Mouse (Mus musculus) myocyte (in vitro differentiated cells): ENCODE measurements around the gene Ibtk. TPM values are rescaled to one million over a fixed set of nuclear protein-coding genes. Genes with fewer than 3 reads are reported as not detected.
A peak's percentile ranks its signal among the peaks of the same experiment; 100 is the strongest.

ENCODE experiments used
- H3K27me3 ChIP-seq: one replicate; pipeline ENCODE4 v1.6.1; 2011; ENCODE audit not compliant: control insufficient read depth, insufficient read depth, insufficient read length
- H3K36me3 ChIP-seq: one replicate; pipeline ENCODE4 v1.6.1; 2011; ENCODE audit not compliant: control insufficient read depth, insufficient read depth
- H3K4me2 ChIP-seq: one replicate; pipeline ENCODE4 v1.6.1; 2011; ENCODE audit warnings: low read depth, control low read depth
- H3K4me3 ChIP-seq: one replicate; pipeline ENCODE4 v1.5.1; 2011; ENCODE audit warnings: mild to moderate bottlenecking, control low read depth, moderate library complexity
- H3K79me2 ChIP-seq: one replicate; pipeline ENCODE4 v1.6.1; 2011; ENCODE audit not compliant: control insufficient read depth, insufficient read depth
- H3ac ChIP-seq: one replicate; pipeline ENCODE4 v1.6.1; 2011; ENCODE audit not compliant: control insufficient read depth, insufficient read length
- CEBPB ChIP-seq: IDR thresholded peaks from 2 replicates; pipeline ENCODE4 v1.6.1; 2011; ENCODE audit warnings: mild to moderate bottlenecking, moderate library complexity; ENCODE audit not compliant: poor library complexity, insufficient read depth, severe bottlenecking
- E2F4 ChIP-seq: IDR thresholded peaks from one replicate; pipeline ENCODE4 v1.6.1; 2011; ENCODE audit warnings: mild to moderate bottlenecking, control low read depth, moderate library complexity; ENCODE audit not compliant: insufficient read depth
- MAX ChIP-seq: IDR thresholded peaks from one replicate; pipeline ENCODE4 v1.6.1; 2011; ENCODE audit warnings: low read depth, mild to moderate bottlenecking, control low read depth
- MYOD1 ChIP-seq, 3 experiments: IDR thresholded peaks; one replicate each; pipeline ENCODE4 v1.6.1; 2011; ENCODE audit warnings: control low read depth in 2 of 3, low read depth in 2 of 3, mild to moderate bottlenecking in 2 of 3, moderate library complexity in 1 of 3; ENCODE audit not compliant: insufficient read length in 2 of 3, control insufficient read depth in 1 of 3
- MYOG ChIP-seq, 3 experiments: IDR thresholded peaks; one replicate each; pipeline ENCODE4 v1.6.1; 2011; ENCODE audit warnings: control low read depth in 2 of 3, low read depth in 2 of 3, mild to moderate bottlenecking in 2 of 3; ENCODE audit not compliant: insufficient read length in 2 of 3, control insufficient read depth in 1 of 3, insufficient read depth in 1 of 3
- POLR2A ChIP-seq: IDR thresholded peaks from one replicate; pipeline ENCODE4 v1.6.1; 2011; ENCODE audit warnings: low read depth, mild to moderate bottlenecking, control low read depth, moderate library complexity; ENCODE audit not compliant: insufficient read length
- POLR2AphosphoS2 ChIP-seq: IDR thresholded peaks from one replicate; pipeline ENCODE4 v1.6.1; 2011; ENCODE audit warnings: low read depth, control low read depth; ENCODE audit not compliant: insufficient read length
- REST ChIP-seq: IDR thresholded peaks from one replicate; pipeline ENCODE4 v1.6.1; 2011; ENCODE audit warnings: mild to moderate bottlenecking, control low read depth, moderate library complexity; ENCODE audit not compliant: insufficient read depth, insufficient read length
- SRF ChIP-seq: IDR thresholded peaks from one replicate; pipeline ENCODE4 v1.6.1; 2011; ENCODE audit warnings: low read depth; ENCODE audit not compliant: control insufficient read depth, insufficient read length
- TCF12 ChIP-seq: IDR thresholded peaks from one replicate; pipeline ENCODE4 v1.6.1; 2011; ENCODE audit warnings: mild to moderate bottlenecking, control low read depth; ENCODE audit not compliant: poor library complexity, insufficient read depth, severe bottlenecking
- TCF3 ChIP-seq: IDR thresholded peaks from one replicate; pipeline ENCODE4 v1.6.1; 2011; ENCODE audit warnings: low read depth, control low read depth; ENCODE audit not compliant: insufficient read length
- USF1 ChIP-seq: IDR thresholded peaks from one replicate; pipeline ENCODE4 v1.6.1; 2011; ENCODE audit warnings: low read depth, mild to moderate bottlenecking, control low read depth, moderate library complexity
- polyA plus RNA-seq: library from polyadenylated mRNA; unstranded; fragments of >200 nt; fragmentation: generic; extraction: Trizol; gene quantifications from one replicate; pipeline ENCODE4 v1.2.1, GENCODE M21; 2012; ENCODE audit warnings: missing spikeins

Ibtk gene
- polyA plus RNA-seq, 1 experiment, result 13.5 TPM

DNA sequence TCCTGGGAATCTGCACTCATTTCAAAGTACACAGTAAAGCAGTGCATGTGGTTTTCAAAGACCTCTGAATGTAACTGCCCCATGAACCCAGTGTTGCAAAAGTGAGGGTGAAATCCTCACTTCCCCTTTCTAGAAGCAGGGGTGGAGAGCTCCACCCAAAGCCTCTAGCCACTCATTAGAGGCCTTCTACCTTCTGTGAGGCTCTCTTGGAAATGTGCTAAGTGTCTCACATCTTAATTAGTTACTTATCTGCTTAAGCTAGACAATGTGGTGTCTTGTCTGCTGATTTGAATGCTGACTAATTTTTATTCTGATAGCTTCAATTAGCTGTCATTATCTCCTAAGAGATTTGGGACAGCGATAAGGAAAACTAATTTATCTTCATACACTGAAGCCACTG lies 13.3 kb upstream of the Ibtk start:
- H3K79me2 ChIP-seq, result no peaks in the 10 kb centered on the region
- TF ChIP-seq TCF3 (no peak), REST (no peak), SRF (no peak), E2F4 (no peak), TCF12 (no peak), CEBPB (no peak), USF1 (no peak), MYOG (IDR thresholded peaks at IDR 0.05; ENCODE audit: control insufficient read depth in 1 of 3, insufficient read depth in 1 of 3, insufficient read length in 2 of 3, low read depth in 2 of 3) (no peak), POLR2A (no peak), MYOD1 (IDR thresholded peaks at IDR 0.05; ENCODE audit: control insufficient read depth in 1 of 3, insufficient read length in 2 of 3, low read depth in 2 of 3) (no peak), MAX (no peak), POLR2AphosphoS2 (no peak)
- no peak overlapping the region for H3K4me3 ChIP-seq
- no peak overlapping the region for H3K4me2 ChIP-seq
- H3K27me3 ChIP-seq, result no peaks in the 10 kb centered on the region
- no peak overlapping the region for H3ac ChIP-seq
- no peaks in the 10 kb centered on the region for H3K36me3 ChIP-seq

DNA sequence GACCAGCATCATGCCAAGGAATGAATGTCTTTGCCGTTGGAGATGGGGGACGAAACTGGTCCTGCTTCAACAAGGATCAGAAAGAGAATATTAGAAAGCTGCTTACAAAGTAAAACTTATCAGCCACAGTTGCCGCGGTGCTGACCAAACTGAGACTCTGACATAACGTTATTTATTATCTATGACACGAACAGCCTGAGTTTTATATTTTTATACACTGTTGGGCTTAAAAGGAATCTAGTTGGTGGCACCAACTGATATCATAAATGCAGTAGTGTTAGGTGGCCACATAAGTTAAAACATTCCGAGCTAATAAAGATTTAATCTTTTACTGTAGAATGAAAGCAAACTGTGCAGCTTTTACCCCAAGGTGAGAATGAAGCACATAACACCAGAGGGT lies 1.7 kb upstream of the Ibtk start:
- no peaks in the 10 kb centered on the region for H3K27me3 ChIP-seq
- TF ChIP-seq CEBPB (no peak), USF1 (no peak), POLR2A (no peak), POLR2AphosphoS2 (no peak), MAX (no peak)
- H3K79me2 ChIP-seq, result peaks cover 29% of the 10 kb centered on the region
- H3K4me3 ChIP-seq, result no peak overlapping the region
- no peak overlapping the region for H3K4me2 ChIP-seq
- H3K36me3 ChIP-seq, result no peaks in the 10 kb centered on the region
- no peak overlapping the region for H3ac ChIP-seq

DNA sequence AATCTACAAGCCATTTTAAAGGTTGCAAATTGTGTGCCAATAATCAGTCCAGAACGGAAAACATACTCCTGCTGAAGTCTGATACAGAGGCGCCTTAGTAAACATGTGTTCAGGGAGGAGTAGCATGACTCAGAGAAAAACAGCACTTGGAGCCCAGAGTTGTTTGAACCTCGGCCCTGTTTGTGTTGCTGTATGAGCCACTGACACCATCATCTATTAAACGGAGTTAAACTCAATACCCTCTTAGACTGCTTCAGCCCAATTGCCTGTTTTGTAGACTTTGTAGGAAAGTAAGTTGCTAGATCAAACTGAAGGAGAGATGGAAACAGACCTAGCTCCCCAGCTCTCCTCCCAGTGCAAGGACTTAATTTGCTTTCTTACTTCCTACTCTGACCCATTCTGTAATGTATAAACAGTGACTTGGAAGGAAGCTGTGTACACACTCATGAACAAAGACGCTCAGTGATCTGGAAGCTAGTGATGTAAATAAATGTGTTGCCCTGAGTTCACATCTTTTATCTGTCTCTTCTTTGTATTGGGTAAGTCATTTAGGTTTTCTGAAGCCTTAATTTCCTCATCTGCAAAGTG lies 882 bp upstream of the Ibtk start:
- TF ChIP-seq POLR2A (no peak), MAX (no peak), MYOD1 (IDR thresholded peaks at IDR 0.05; ENCODE audit: control insufficient read depth in 1 of 3, insufficient read length in 2 of 3, low read depth in 2 of 3) (no peak), USF1 (no peak), SRF (no peak), MYOG (IDR thresholded peaks at IDR 0.05; ENCODE audit: control insufficient read depth in 1 of 3, insufficient read depth in 1 of 3, insufficient read length in 2 of 3, low read depth in 2 of 3) (no peak), TCF12 (no peak), POLR2AphosphoS2 (no peak), CEBPB (no peak), E2F4 (no peak), REST (no peak), TCF3 (no peak)
- Histone ChIP-seq H3K79me2 (peaks cover 37% of the 10 kb centered on the region), H3K27me3 (no peaks in the 10 kb centered on the region)

DNA sequence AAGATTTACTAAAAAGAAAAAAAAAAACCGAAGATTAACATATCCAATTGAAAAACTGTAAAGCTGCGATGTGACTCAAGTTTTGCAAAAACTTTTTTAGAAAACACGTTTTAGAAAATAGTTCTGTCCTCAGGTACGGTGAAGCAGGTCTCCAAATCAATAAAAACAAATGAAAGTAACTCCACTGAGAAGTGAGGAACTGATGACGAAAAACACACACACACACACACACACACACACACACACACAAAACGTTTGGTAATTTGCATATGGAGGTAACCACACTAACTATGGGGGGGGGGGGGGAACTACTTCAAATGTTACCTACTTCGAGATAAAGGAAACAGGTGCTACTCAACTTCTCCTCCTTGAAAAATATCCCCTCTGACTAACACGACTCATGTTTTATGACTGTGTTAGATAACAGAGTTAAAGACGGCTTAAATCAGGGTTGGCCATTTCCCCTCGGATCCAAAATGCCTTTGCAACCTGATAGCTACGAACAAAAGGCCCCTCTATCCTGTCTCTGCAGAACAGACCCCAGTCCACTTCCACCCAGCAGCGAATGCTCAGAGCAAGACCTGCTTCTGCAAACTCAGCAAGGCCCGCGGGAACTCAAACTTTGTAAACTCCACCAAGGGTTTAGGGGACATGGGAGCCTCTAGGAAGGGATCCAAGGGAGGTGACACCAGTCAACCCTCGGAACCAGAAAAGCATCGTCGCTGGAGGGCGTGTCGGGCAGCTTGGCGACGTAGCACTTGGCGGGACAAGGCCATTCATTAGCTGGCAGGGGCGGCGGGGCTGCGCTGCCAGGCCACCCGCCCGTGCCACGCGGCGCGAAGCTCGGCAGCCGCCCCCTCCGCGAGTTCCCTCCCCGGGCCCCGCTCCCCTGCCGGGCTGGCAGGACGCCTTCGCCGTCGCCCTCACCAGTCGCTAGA lies 661 bp downstream of the Ibtk start:
- Histone ChIP-seq H3K27me3 (no peaks in the 10 kb centered on the region), H3K4me3 (peak overlapping the region; percentile 74), H3K4me2 (peak overlapping the region; percentile 71), H3K79me2 (peaks cover 51% of the 10 kb centered on the region), H3ac (peak overlapping the region; percentile 75), H3K36me3 (no peaks in the 10 kb centered on the region)
- TF ChIP-seq MYOD1 (IDR thresholded peaks at IDR 0.05; ENCODE audit: control insufficient read depth in 1 of 3, insufficient read length in 2 of 3, low read depth in 2 of 3) (peak in 1 of 3 experiments; percentile 19), POLR2A (peak; percentile 61), POLR2AphosphoS2 (no peak)

More for the DNA sequence above, 882 bp upstream of the Ibtk start:
- H3K36me3 ChIP-seq, result no peaks in the 10 kb centered on the region
- peak overlapping the region; percentile 75 for H3ac ChIP-seq
- peak overlapping the region; percentile 74 for H3K4me3 ChIP-seq
- H3K4me2 ChIP-seq, result peak overlapping the region; percentile 92

DNA sequence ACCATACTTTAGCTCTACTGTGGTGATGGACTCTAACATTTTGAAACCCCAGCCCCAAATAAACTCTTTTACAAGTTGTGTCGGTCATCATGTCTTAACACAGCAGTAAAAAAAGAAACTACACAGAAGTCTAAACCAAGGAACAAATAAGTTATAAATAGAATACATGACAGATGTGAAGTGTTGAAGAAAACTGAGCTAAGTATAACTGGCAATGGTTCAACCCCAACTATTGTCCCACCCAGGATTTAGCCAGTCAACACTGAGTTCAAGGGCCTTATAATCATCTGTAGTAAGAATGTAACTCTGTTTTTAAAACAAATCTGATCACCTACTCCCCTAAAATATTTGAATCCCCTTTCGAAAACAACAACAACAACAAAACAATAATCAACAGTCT lies 3.6 kb downstream of the Ibtk start:
- Histone ChIP-seq H3K4me2 (peak overlapping the region; percentile 42), H3K36me3 (peaks cover 8% of the 10 kb centered on the region), H3K27me3 (no peaks in the 10 kb centered on the region), H3ac (no peak overlapping the region), H3K79me2 (peaks cover 76% of the 10 kb centered on the region), H3K4me3 (no peak overlapping the region)
- TF ChIP-seq MAX, result no peak
- no peak for TF ChIP-seq USF1
- TF ChIP-seq E2F4, result no peak
- TF ChIP-seq CEBPB, result no peak
- no peak for TF ChIP-seq POLR2A
- no peak for TF ChIP-seq TCF12
- no peak for TF ChIP-seq SRF
- no peak for TF ChIP-seq MYOG (IDR thresholded peaks at IDR 0.05; ENCODE audit: control insufficient read depth in 1 of 3, insufficient read depth in 1 of 3, insufficient read length in 2 of 3, low read depth in 2 of 3)
- no peak for TF ChIP-seq TCF3
- no peak for TF ChIP-seq POLR2AphosphoS2
- TF ChIP-seq MYOD1 (IDR thresholded peaks at IDR 0.05; ENCODE audit: control insufficient read depth in 1 of 3, insufficient read length in 2 of 3, low read depth in 2 of 3), result no peak
- no peak for TF ChIP-seq REST
